Mouse (Mus musculus) common myeloid progenitor, adult 5-6 weeks (primary cell): Measurements from ENCODE around the gene Nup88. TPM values are rescaled to one million over a fixed set of nuclear protein-coding genes. Genes with fewer than 3 reads are reported as not detected.

Experiments
- total RNA-seq: library from RNA; stranded (forward); fragments of 200-1000, 187-1606 nt; gene quantifications from 2 replicates; pipeline ENCODE4 v1.2.3, GENCODE M21; 2017

Nup88 gene
- total RNA-seq, 1 experiment from 2014 or later: 213 TPM

Other genes with a start within 250 kb of the Nup88 start
- 2.3 and 4.2 TPM in 2 replicates for gene Zfp3, start 205.8 kb downstream of the Nup88 start, total RNA-seq
- not detected in 2 replicates for gene Scimp, start 157.4 kb downstream of the Nup88 start, total RNA-seq
- gene Rabep1, start 125.2 kb downstream of the Nup88 start, total RNA-seq: 63.2 and 68.4 TPM in 2 replicates
- 35.1 and 40.1 TPM in 2 replicates for gene Rpain, start 240 bp upstream of the Nup88 start, total RNA-seq
- gene C1qbp, start 13.1 kb upstream of the Nup88 start, total RNA-seq: 122 and 128 TPM in 2 replicates
- 49.7 and 49.9 TPM in 2 replicates for gene Dhx33, start 34.5 kb upstream of the Nup88 start, total RNA-seq
- gene Mis12, start 49.6 kb upstream of the Nup88 start, total RNA-seq: 38.3 and 42.7 TPM in 2 replicates
- gene Derl2, start 49.9 kb upstream of the Nup88 start, total RNA-seq: 19.3 and 23.9 TPM in 2 replicates
- 0.09 TPM in 1 of 2 replicates, not detected in the other for gene 6330403K07Rik, start 63.5 kb upstream of the Nup88 start, total RNA-seq
- gene Nlrp1a, start 174.7 kb upstream of the Nup88 start, total RNA-seq: 3.7 and 4.7 TPM in 2 replicates